Mouse (Mus musculus): ENCODE measurements at regions not wholly inside any gene's neighbourhood (a gene's known extent, or its start where the extent isn't known, plus 50 kb on each side); places are given as distances from the start of the nearest gene placed in this dataset.

DNA sequence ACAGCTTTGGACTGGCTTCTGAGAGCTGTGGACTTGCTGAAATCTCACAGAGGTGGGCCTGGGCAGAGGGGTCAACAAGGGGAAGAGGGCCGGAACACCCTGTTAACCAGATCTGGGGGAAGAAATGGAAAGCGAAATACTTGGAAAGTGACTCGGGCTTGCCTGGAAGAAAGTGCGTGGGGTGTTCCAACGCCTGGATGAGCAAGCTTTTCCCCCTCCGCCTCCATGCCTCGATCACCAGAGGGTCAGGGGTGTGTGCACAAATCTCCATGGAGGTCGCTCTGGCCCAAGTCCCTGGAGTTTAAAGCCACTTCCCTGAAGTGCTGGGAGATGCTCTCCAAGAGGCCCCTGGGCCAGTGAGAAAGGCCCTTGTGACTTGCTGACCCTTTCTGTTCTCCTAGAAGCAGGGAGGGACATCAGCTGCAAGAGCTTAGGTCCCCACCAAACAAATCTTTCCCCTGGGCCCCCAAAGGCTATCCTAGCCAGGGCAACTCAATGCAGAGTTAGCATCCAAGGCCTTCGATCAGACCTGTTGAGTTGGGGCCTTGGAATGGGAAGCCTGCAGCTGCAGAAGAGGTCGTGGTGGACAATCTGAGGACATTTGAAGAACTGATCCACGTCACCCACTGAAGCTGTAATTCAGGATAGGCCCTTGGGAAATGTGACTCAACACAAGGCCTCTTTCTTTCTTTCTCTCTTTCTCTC is 139.2 kb downstream of the Fgf18 start:
- TF ChIP-seq CTCF (IDR thresholded peaks at IDR 0.05; ENCODE audit: control insufficient read depth, insufficient read depth, insufficient replicate concordance, low read depth, low read length) (no peak), POLR2A (IDR thresholded peaks at IDR 0.05; ENCODE audit: control insufficient read depth, low read depth, low read length) (no peak)
